Mouse (Mus musculus) spleen, postnatal 14 days (tissue): ENCODE results near the gene Tbc1d23.
A peak's percentile ranks its signal among the peaks of the same experiment; 100 is the strongest.
"Not testable (repeated sequence)": the region's sequence is repeated elsewhere in the genome, so short reads cannot be mapped to it uniquely, and the experiment has no call there.

ENCODE experiments used
- DNase-seq, 2 experiments: peaks; one replicate each; pipeline ENCODE4 v3.0.0; 2021 to 2022; ENCODE audit warnings: low spot score in 2 of 2

Gene Tbc1d23

GRCm38 (mm10) chr16:57215957-57216356 is 15.3 kb downstream of the Tbc1d23 start:
- DNase-seq, result no peak

- no peak for DNase-seq
Measured at GRCm38 (mm10) chr16:57211037-57211436, 20.3 kb downstream of the Tbc1d23 start.

- DNase-seq, result no peak
Measured at GRCm38 (mm10) chr16:57208342-57208741, 23.0 kb downstream of the Tbc1d23 start.

GRCm38 (mm10) chr16:57197281-57197680 is 34.0 kb downstream of the Tbc1d23 start:
- no peak for DNase-seq

- DNase-seq, result no peak
Measured at GRCm38 (mm10) chr16:57196590-57196989, 34.7 kb downstream of the Tbc1d23 start.

- DNase-seq, result no peak
Measured at GRCm38 (mm10) chr16:57191214-57191613, 40.1 kb downstream of the Tbc1d23 start.

- no peak for DNase-seq
Measured at GRCm38 (mm10) chr16:57190390-57190789, 40.9 kb downstream of the Tbc1d23 start.

GRCm38 (mm10) chr16:57189493-57189892 is 41.8 kb downstream of the Tbc1d23 start:
- DNase-seq, result no peak

GRCm38 (mm10) chr16:57186618-57187017 is 44.7 kb downstream of the Tbc1d23 start:
- DNase-seq, result no peak

GRCm38 (mm10) chr16:57182037-57182436 is 49.3 kb downstream of the Tbc1d23 start:
- no peak for DNase-seq

GRCm38 (mm10) chr16:57181180-57181579 is 50.1 kb downstream of the Tbc1d23 start:
- DNase-seq, result no peak

- no peak for DNase-seq
Measured at GRCm38 (mm10) chr16:57177664-57178063, 53.6 kb downstream of the Tbc1d23 start.

GRCm38 (mm10) chr16:57177254-57177653 is 54.0 kb downstream of the Tbc1d23 start:
- peak in 1 of 2 experiments; percentile 6 for DNase-seq

- no peak for DNase-seq
Measured at GRCm38 (mm10) chr16:57176276-57176675, 55.0 kb downstream of the Tbc1d23 start.

GRCm38 (mm10) chr16:57175751-57176150 is 55.6 kb downstream of the Tbc1d23 start:
- DNase-seq, result no peak

GRCm38 (mm10) chr16:57174480-57174879 is 56.8 kb downstream of the Tbc1d23 start:
- DNase-seq, result not testable (repeated sequence)

GRCm38 (mm10) chr16:57171570-57171969 is 59.7 kb downstream of the Tbc1d23 start:
- DNase-seq, result no peak

GRCm38 (mm10) chr16:57171161-57171560 is 60.1 kb downstream of the Tbc1d23 start:
- no peak for DNase-seq

- no peak for DNase-seq
Measured at GRCm38 (mm10) chr16:57168236-57168635, 63.1 kb downstream of the Tbc1d23 start.

GRCm38 (mm10) chr16:57167514-57167912 is 63.8 kb downstream of the Tbc1d23 start:
- DNase-seq, result no peak

- DNase-seq, result peak; percentile 94 to 95
Measured at GRCm38 (mm10) chr16:57166611-57167513, 64.4 kb downstream of the Tbc1d23 start, which contains the start of gene Nit2. Gene Nit2, minus strand, starts transcription at chr16:57167341.

GRCm38 (mm10) chr16:57166086-57166485 is 65.2 kb downstream of the Tbc1d23 start:
- DNase-seq, result no peak

GRCm38 (mm10) chr16:57165157-57165556 is 66.1 kb downstream of the Tbc1d23 start:
- DNase-seq, result no peak
